Mouse (Mus musculus): ENCODE data around the gene Tiam1. TPM values are rescaled to one million over a fixed set of nuclear protein-coding genes. Genes with fewer than 3 reads are reported as not detected.

Tiam1 gene
- polyA plus RNA-seq, 2 experiments: 1.6 to 4.2 TPM

GRCm38 (mm10) chr16:89952821-89953220 is 190.7 kb downstream of the Tiam1 start:
- Histone ChIP-seq H3K27me3 (ENCODE audit: control insufficient read depth, insufficient read depth, low read length) (no peaks in the 10 kb centered on the region), H3K4me2 (ENCODE audit: low read depth) (no peak overlapping the region), H3K27ac (no peak overlapping the region), H3K4me3 (ENCODE audit: insufficient read depth in 1 of 2, low read depth in 2 of 2, low read length in 2 of 2) (no peak overlapping the region), H3K9ac (replicated peaks) (no peak overlapping the region), H3K4me1 (replicated peaks; ENCODE audit: control insufficient read depth in 2 of 2, insufficient read depth in 2 of 2, low read length in 1 of 2) (no peaks in the 10 kb centered on the region), H3K36me3 (replicated peaks; ENCODE audit: control insufficient read depth, insufficient read depth, low read depth) (no peaks in the 10 kb centered on the region), H3K9me3 (ENCODE audit: control insufficient read depth, low read length) (no peaks in the 10 kb centered on the region)
- ATAC-seq (ENCODE audit: insufficient read depth) (no peak), DNase-seq (ENCODE audit: low read depth in 3 of 3, low spot score in 3 of 3) (no peak)
- 68% methylated on average over 5 of the region's 5 CpGs for WGBS (ENCODE audit: insufficient replicate concordance)
- TF ChIP-seq CTCF (IDR thresholded peaks at IDR 0.05; ENCODE audit: low read depth): no peak
- no peak for TF ChIP-seq EP300 (IDR thresholded peaks at IDR 0.05; ENCODE audit: low read depth)

GRCm38 (mm10) chr16:89950754-89951153 is 192.8 kb downstream of the Tiam1 start:
- TF ChIP-seq EP300 (IDR thresholded peaks at IDR 0.05; ENCODE audit: low read depth) (no peak), CTCF (IDR thresholded peaks at IDR 0.05; ENCODE audit: low read depth) (no peak)
- DNase-seq (ENCODE audit: low read depth in 3 of 3, low spot score in 3 of 3): no peak
- H3K9ac ChIP-seq (replicated peaks): no peak overlapping the region

GRCm38 (mm10) chr16:89950251-89950650 is 193.3 kb downstream of the Tiam1 start:
- WGBS (ENCODE audit: insufficient replicate concordance): 80% methylated on average over 6 of the region's 6 CpGs
- Histone ChIP-seq H3K4me3 (ENCODE audit: insufficient read depth in 1 of 2, low read depth in 2 of 2, low read length in 2 of 2) (no peak overlapping the region), H3K36me3 (replicated peaks; ENCODE audit: control insufficient read depth, insufficient read depth, low read depth) (no peaks in the 10 kb centered on the region), H3K4me2 (ENCODE audit: low read depth) (no peak overlapping the region), H3K9me3 (ENCODE audit: control insufficient read depth, low read length) (no peaks in the 10 kb centered on the region), H3K4me1 (replicated peaks; ENCODE audit: control insufficient read depth in 2 of 2, insufficient read depth in 2 of 2, low read length in 1 of 2) (no peaks in the 10 kb centered on the region), H3K27me3 (ENCODE audit: control insufficient read depth, insufficient read depth, low read length) (no peaks in the 10 kb centered on the region), H3K9ac (replicated peaks) (no peak overlapping the region), H3K27ac (no peak overlapping the region)
- no peak for ATAC-seq (ENCODE audit: insufficient read depth)
- DNase-seq (ENCODE audit: low read depth in 3 of 3, low spot score in 3 of 3): no peak
- TF ChIP-seq EP300 (IDR thresholded peaks at IDR 0.05; ENCODE audit: low read depth) (no peak), CTCF (IDR thresholded peaks at IDR 0.05; ENCODE audit: low read depth) (no peak)

More at GRCm38 (mm10) chr16:89950754-89951153, 192.8 kb downstream of the Tiam1 start:
- 68% methylated on average over 8 of the region's 8 CpGs for WGBS (ENCODE audit: insufficient replicate concordance)
- H3K4me1 ChIP-seq (replicated peaks; ENCODE audit: control insufficient read depth in 2 of 2, insufficient read depth in 2 of 2, low read length in 1 of 2): no peaks in the 10 kb centered on the region
- no peaks in the 10 kb centered on the region for H3K36me3 ChIP-seq (replicated peaks; ENCODE audit: control insufficient read depth, insufficient read depth, low read depth)
- no peak overlapping the region for H3K4me3 ChIP-seq (ENCODE audit: insufficient read depth in 1 of 2, low read depth in 2 of 2, low read length in 2 of 2)
- no peaks in the 10 kb centered on the region for H3K27me3 ChIP-seq (ENCODE audit: control insufficient read depth, insufficient read depth, low read length)
- no peak overlapping the region for H3K27ac ChIP-seq
- no peaks in the 10 kb centered on the region for H3K9me3 ChIP-seq (ENCODE audit: control insufficient read depth, low read length)
- H3K4me2 ChIP-seq (ENCODE audit: low read depth): no peak overlapping the region
- no peak for ATAC-seq (ENCODE audit: insufficient read depth)

- Histone ChIP-seq H3K9me3 (ENCODE audit: control insufficient read depth, low read length) (no peaks in the 10 kb centered on the region), H3K36me3 (replicated peaks; ENCODE audit: control insufficient read depth, insufficient read depth, low read depth) (no peaks in the 10 kb centered on the region), H3K4me3 (ENCODE audit: insufficient read depth in 1 of 2, low read depth in 2 of 2, low read length in 2 of 2) (no peak overlapping the region), H3K4me2 (ENCODE audit: low read depth) (no peak overlapping the region), H3K27me3 (ENCODE audit: control insufficient read depth, insufficient read depth, low read length) (no peaks in the 10 kb centered on the region), H3K27ac (no peak overlapping the region), H3K9ac (replicated peaks) (no peak overlapping the region), H3K4me1 (replicated peaks; ENCODE audit: control insufficient read depth in 2 of 2, insufficient read depth in 2 of 2, low read length in 1 of 2) (no peaks in the 10 kb centered on the region)
- TF ChIP-seq EP300 (IDR thresholded peaks at IDR 0.05; ENCODE audit: low read depth): no peak
- no peak for TF ChIP-seq CTCF (IDR thresholded peaks at IDR 0.05; ENCODE audit: low read depth)
- ATAC-seq (ENCODE audit: insufficient read depth): no peak
- WGBS (ENCODE audit: insufficient replicate concordance): 83% methylated on average over 1 of the region's 1 CpGs
- DNase-seq (ENCODE audit: low read depth in 3 of 3, low spot score in 3 of 3): no peak
These were observed 195.5 kb downstream of the Tiam1 start for GRCm38 (mm10) chr16:89948040-89948439.

DNA sequence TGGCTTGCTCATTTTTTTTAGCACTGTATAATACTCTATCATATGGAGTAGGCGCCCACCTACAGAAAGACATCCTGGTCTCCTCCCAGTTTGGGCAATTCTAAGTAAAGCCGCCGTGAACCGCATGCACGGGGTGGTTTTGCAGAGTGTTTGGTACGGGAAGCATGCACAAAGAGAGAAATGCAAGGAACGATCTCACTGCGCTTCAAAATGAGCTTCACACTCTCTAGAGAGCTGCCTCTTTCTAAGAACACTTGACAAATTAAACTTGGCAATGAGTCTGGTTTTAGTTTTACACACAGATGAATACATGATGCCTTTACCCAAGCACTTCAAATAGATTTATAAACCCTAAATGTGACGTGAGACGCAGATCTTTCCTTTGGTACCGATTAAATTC is 196.8 kb downstream of the Tiam1 start:
- no peak overlapping the region for H3K4me2 ChIP-seq (ENCODE audit: low read depth)
- no peaks in the 10 kb centered on the region for H3K4me1 ChIP-seq (replicated peaks; ENCODE audit: control insufficient read depth in 2 of 2, insufficient read depth in 2 of 2, low read length in 1 of 2)
- no peak overlapping the region for H3K27ac ChIP-seq
- no peaks in the 10 kb centered on the region for H3K9me3 ChIP-seq (ENCODE audit: control insufficient read depth, low read length)
- DNase-seq (ENCODE audit: low read depth in 3 of 3, low spot score in 3 of 3) (no peak), ATAC-seq (ENCODE audit: insufficient read depth) (no peak)
- no peak for TF ChIP-seq CTCF (IDR thresholded peaks at IDR 0.05; ENCODE audit: low read depth)
- no peak for TF ChIP-seq EP300 (IDR thresholded peaks at IDR 0.05; ENCODE audit: low read depth)
- H3K27me3 ChIP-seq (ENCODE audit: control insufficient read depth, insufficient read depth, low read length): no peaks in the 10 kb centered on the region
- H3K4me3 ChIP-seq (ENCODE audit: insufficient read depth in 1 of 2, low read depth in 2 of 2, low read length in 2 of 2): no peak overlapping the region
- 76% methylated on average over 11 of the region's 11 CpGs for WGBS (ENCODE audit: insufficient replicate concordance)
- no peak overlapping the region for H3K9ac ChIP-seq (replicated peaks)
- no peaks in the 10 kb centered on the region for H3K36me3 ChIP-seq (replicated peaks; ENCODE audit: control insufficient read depth, insufficient read depth, low read depth)

Measured in liver, embryonic 14.5 days (tissue).